Mouse (Mus musculus) yolk sac, embryonic 10.5 days (tissue): ENCODE results near the gene Zmynd15.
"Not testable (repeated sequence)": the region's sequence is repeated elsewhere in the genome, so short reads cannot be mapped to it uniquely, and the experiment has no call there.

ENCODE experiments used
- DNase-seq: peaks from one replicate; pipeline ENCODE4 v3.0.0-alpha.2; 2017; ENCODE audit warnings: low spot score

The Zmynd15 gene

DNA sequence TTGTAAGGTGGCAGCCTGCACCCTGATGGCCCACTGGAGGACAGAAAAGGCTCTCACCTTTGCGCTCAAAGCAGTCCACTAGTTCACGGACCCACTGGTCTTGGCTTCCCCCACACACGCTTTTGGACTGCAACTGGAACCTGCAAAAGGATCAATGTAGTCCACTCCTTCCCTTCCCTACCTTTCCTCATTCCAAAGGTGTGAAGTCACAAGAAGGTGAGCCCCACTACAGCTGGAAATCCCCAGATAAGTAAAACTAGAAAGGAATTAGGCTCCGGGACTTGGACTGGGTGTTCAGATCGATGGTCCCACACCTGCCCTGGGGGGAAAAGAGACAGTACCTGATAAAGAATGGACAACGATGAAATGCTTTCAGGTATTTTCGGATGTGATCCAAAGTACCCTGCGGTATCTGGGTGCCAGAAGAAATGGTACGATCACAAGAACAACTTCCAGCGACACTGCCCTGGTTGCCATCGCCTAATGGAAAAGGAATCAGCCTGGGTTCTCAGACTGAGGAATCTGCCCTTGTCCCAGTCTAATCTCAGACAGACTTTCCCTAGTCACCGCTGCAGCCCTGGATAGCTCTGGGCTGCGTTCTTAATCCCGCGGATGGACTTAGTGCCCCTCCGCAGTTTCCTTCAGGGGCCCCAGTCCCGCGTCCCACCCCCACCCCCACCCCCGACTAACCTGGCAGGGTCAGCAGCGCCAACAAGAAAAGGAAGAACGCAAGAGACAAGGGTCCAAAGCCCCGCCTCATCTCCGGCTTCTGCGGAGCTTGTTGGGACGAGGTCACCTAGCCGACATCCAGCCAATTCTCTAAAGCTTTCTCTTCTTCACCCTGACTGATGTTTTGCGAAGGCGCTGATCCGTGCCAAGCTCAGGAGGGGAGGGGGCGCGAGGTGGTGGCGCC, at the start of gene Zmynd15:
Gene Zmynd15 (plus strand): TSS at position 746 of the 913 bp plus-strand sequence.
- no peak for DNase-seq

DNA sequence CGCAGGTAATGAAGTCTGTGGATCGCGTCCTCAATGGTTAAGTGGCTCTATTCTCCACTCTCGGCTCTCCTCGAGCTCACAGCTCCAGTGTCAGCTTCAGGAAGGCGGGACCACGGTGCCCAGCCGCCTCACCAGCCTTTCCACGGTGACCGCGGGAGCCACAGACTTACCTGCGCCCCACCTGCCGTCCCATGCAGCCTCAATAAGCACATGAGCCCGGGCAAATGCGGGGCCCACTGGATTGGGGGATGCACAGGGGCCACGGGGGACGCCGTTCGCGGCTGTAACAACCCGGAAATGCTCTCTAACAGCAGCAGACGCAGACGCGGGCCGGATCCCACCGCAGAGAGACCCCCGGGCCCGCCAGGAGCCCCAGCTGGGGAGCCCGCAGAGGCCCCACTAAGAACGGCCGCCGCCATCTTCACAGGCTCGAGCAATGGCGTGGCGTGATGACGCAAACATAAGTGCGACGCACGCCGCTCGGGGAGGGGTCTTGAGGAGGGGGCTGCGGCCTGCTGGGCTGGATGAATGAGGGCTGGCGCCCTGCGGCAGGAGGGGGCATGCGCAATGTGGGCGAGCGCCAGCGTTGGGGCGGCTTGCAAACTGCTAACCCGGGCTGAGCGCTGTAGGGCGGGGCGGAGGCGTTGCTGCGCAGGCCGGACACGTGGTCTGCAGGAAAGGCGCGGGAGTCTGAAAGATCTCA, 49.5 kb upstream of the Zmynd15 start, which contains the start of gene Pelp1:
Gene Pelp1 (minus strand): TSS at position 438 of the 703 bp plus-strand sequence.
- peak; percentile 98 for DNase-seq

DNA sequence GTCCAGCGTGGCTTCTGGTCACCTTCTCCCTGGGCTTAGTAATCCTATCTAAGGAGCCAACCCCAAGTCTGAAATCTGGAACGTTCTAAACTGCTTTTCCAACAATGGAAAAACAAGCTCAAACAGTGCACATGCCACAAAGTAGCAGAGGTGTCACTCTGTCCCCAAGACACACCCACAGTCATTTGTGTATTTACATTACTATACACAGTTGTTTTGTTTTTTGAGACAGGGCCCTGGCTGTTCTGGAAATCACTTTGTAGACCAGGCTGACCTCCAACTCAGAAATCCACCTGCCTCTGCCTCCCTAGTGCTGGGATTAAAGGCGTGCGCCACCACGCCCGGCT, 49.0 kb upstream of the Zmynd15 start:
- DNase-seq: no peak

DNA sequence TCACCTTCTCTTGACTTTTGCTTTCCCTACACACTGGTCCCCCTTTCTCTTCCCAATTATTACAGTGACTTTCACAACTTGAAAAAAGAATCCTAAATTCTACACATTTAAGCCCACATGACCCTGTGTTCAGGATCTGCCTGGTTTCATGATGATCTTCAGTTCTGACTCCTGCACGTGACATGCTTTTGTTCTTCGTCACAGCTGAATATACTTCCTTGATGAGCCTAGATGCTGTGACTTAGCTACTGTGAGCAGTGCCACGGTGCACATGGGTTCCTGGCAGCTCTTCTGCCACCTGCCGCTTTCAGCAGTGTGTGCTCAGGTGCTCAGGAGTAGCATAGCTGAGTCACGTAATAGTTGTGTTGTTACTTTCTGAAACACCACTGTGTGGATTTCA, 46.6 kb upstream of the Zmynd15 start:
- DNase-seq: no peak

GRCm38 (mm10) chr11:70413961-70414360, 45.3 kb upstream of the Zmynd15 start:
- DNase-seq: peak; percentile 69

DNA sequence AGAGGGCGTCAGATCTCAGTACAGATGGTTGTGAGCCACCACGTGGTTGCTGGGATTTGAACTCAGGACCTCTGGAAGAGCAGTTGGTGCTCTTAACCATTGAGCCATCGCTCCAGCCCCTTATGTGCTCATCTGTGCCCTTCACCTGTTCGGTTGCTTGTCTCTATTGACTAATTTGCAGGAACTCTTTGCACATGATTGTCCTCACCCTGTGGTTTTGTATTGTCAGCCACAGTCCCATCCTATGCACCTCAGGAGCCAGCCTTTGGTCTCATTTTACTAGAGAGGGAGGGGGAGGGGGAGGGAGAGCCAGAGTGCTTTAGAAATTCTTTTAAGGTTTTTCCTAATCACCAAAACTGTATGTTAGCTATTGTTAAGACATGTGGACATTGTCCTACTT, 41.0 kb upstream of the Zmynd15 start:
- no peak for DNase-seq

DNA sequence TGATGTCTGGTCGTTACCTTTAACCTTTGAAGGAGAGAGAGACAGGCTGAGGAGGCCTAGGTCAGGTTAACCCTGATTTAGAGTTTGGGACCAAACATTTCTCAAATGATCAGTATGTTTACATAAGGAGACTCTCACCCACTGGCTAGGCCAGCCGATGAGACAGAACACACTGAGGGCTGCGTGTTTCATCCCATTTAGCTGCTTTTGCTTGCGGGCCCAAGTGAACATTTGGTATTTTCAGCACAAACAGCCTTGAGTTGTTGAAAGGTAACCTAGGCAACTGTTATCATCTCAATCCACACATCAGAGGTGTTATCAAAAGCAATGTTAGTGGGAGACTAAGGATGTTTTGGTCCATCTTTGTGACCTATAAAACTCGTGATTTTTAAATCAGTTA, 39.7 kb upstream of the Zmynd15 start:
- DNase-seq: no peak

- DNase-seq: not testable (repeated sequence)
Observed at GRCm38 (mm10) chr11:70426598-70426997, 32.6 kb upstream of the Zmynd15 start.

DNA sequence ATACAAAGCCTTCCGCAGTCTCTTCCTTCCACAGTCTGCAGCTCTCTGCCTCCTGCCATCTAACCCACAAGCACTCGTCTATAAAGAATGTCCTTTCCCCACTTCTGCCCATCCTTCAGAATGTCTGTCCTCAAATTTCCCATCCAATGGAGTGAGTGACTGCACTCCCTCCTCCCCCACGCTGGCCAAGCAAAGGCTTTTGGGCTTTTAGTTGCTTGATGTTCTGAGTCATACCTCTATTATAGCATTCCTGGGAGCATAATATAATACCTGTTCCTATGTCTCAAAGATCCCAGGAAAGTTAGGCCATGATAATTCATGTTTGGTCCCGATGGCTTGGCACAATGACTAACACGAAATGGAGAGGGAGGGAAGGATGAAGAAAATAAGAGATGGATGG, 27.7 kb upstream of the Zmynd15 start:
- no peak for DNase-seq

DNA sequence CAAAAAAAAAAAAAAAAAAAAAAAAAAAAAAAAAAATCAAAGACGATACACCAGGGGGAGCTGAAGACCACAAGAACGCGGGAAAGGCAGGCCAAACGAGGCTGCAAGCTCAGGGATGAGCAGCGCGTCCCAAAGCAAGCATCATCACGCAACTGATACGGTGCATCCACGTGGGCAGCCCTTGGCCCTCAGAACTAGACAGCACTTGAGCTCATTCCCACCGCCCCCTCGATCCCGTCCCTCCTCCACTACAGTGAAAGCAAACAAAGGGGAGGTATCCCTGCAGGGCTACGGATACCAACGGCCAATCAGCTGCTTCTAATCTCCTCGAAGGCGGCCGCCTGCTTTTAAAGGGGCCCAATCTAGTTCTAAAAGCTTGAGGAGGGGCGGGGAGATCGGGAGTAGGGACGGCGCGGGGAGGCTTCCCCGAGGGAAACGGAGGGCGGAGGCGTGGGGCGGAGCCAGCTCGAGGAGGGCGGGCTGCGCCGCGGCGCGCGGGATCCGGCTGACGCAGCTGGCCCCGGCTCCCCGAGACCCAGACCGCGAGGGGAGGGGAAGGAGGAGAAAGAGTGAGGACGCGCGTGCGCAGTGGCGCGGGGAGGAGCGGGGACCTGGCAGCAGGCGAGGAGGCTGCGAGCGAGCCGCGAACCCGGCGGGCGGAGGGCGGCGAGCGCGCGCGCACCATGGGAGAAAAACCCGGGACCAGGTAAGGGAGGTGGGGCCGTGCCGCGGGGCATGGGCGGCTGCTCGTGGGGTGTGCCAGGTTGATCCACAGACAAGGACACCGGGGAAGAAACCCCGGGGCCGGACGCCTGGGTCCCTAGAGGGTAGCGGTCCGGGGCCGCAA, 27.0 kb upstream of the Zmynd15 start, which contains the start of gene Arrb2:
Gene Arrb2 (plus strand): TSS at position 588 of the 847 bp plus-strand sequence.
- peak; percentile 98 for DNase-seq

DNA sequence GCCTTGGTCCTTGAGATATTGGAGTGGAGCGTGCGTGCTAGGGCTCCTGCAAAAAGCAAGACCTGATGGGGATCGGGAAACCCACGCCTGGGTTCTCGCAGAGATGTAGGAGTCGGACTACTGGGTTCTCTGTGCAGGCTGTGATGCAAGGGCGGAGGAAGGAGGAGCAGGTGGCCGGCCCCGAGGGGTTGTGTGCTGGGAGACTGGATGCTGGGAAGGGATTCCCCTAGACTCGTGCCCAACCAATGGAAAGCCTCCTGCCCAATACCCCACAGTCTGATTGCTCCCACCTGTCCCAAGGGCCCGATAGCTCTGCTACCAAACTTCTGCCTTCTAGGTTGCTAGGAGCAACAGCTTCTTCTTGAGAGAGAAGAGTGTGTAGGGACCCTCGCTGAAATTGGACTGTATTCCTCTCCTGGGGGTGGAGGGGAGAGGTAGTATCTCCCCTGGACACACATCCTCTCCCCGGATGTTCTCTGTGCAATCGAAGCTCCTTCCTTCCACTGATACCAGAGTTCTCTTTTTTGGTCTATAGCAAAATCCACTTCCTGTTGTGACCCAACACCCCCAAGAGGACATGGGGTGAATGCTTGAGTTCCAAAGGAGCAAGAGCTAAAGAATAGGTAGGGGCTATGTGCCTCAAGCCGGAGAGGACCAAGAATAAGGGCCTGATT, 26.2 kb upstream of the Zmynd15 start:
- DNase-seq: no peak

DNA sequence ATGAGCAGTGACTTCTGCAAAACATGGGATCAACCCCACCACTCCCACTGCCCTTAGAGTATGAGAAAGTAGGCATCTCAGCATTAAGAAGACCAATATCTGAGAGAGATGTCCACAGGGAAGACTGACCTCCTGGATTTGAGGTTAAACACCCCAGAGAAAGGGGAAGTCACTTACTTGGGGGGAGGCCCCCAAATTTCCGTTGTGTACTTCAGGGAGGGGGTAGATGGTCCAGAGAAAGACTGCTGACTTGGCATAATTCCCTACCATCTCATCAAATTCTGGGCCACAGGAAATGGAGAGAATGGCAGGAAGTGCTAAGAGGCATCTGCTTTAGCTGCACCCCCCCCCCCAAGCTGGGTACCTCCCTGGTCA, 25.7 kb upstream of the Zmynd15 start:
- DNase-seq: no peak

DNA sequence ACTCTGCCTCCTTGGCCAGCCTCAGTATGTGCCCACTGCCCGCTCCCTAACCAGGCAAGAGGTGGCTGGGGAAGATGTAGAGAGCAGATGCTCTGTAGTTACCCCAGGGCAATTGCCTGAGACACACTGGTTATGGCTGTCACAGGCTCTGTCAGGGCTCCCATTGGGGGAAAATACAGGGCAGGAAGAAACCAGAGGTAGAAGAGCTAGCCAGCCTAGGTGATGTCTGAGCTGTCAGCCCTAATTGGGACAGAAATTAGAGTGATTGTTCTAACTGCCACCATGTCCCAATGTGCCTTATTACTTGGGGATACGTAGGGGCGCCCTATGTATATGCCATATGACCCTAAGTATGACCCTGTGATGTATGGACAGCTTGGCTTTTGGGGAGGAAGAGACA, 25.3 kb upstream of the Zmynd15 start:
- DNase-seq: no peak

DNA sequence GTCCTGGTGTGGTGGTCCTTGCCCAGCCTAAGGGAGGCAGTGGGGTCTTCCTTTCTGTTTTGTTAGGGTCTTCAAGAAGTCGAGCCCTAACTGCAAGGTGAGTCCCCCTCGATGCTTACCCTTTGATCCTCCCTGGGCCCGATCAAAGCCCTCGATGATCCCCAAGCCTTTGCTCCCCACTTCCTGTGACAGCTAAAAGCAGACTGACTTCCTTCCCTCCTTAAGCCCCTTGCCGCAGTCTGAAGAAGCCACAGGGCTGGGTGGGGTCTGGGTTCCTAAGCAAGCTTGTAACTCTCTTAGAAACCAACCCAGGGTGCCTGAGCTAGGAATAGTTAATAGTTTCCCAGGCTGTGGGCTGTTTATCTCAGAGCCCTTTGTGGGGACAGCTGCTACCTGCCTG, 23.8 kb upstream of the Zmynd15 start:
- DNase-seq: no peak

- DNase-seq: no peak
Observed at GRCm38 (mm10) chr11:70437426-70437825, 21.8 kb upstream of the Zmynd15 start.

- DNase-seq: no peak
Observed at GRCm38 (mm10) chr11:70438728-70439374, 20.4 kb upstream of the Zmynd15 start.

DNA sequence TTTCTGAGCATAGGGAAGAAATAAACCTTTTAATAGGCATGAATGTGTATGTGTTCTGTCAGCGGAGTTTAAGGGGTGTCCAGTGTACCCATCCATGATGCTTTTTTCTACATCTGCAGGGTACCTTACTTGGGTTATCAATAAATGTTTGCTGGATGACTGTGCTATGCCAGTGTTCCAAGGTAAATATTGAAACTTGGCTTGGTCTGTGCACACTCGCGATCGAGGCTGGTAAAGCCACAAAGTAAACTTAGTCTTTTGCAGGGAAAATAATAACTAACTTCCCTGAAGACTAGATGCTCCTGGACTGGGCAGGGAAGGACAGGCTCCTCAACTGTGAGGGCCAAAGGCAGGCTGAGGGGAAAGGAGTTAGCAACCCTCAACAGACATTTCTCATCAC, 18.6 kb upstream of the Zmynd15 start:
- no peak for DNase-seq

DNA sequence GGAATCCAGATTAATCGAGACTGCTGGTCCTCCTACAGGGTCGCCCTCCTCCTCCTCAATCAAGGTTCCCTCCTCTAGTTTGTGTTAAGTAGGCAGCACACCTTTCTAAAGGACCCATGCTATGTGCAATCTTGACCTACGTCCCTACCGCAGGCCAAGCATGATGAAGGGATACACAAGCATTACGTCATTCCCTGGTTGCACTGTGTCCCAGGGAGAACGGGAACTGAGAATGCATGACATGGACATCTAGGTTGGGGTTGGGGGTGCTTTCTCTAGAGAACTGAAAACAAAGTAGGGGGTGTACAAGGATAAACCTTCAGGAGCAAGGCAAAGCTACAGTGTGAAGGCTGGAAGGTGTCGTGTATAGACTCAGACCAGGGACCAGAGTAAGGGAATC, 17.4 kb upstream of the Zmynd15 start:
- no peak for DNase-seq

GRCm38 (mm10) chr11:70443964-70444363, 15.3 kb upstream of the Zmynd15 start:
- no peak for DNase-seq

- DNase-seq: peak; percentile 62
Observed at GRCm38 (mm10) chr11:70444667-70445066, 14.6 kb upstream of the Zmynd15 start.

GRCm38 (mm10) chr11:70446756-70447155, 12.5 kb upstream of the Zmynd15 start:
- no peak for DNase-seq
